Mouse (Mus musculus): Measurements from ENCODE around the gene Bcl3. TPM values are rescaled to one million over a fixed set of nuclear protein-coding genes. Genes with fewer than 3 reads are reported as not detected.

Gene Bcl3
- 173 and 280 TPM in 2 replicates for polyA plus RNA-seq (2012; ENCODE audit: low replicate concordance)

DNA sequence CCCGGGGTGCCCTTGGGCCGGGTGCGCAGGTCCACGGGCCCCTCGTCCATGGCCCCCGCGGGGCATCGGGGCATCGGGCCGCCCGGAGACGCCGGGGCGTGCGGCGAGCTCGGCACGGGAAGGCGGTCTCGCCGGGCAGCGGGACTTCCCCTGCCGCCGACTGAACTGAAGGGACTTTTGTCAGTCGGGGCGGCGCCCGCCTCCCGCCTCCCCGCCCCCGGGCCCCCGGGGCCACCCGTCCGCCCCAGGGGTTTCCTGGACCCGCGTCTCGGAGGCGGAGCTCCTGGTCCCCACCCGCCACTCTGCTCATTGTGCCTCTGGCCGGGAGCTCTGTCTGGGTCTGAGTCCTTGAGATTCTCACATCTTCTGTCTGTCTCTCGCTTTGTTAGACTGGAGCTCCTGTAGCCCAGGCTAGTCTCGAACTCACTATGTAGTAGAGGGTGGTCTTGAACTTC lies at the start of gene Bcl3:
TSS of gene Bcl3 (minus strand) at position 167 of the 455 bp plus-strand sequence.

DNA sequence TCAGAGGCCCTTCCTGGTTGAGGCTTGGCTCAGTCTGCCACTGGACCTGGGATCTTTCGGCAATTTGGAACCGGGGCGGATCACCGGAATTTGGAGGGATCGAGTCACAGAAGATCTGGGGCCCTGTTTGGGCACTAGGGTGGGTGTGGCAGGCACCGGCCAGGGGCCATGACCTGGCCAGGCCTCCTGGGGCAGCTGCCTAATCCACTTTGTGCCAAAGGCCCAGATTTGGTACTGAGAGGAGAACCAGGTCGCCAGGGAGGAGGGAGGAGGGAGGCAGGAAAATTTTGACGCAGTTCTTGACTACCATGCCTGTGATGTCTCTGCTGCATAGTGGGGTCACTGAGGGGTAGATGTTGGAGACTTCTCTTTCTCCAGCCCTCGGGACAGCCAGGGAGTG lies 38.6 kb upstream of the Bcl3 start, which contains the start of gene Ceacam16:
TSS of gene Ceacam16 (minus strand) at position 101 of the 400 bp plus-strand sequence.

DNA sequence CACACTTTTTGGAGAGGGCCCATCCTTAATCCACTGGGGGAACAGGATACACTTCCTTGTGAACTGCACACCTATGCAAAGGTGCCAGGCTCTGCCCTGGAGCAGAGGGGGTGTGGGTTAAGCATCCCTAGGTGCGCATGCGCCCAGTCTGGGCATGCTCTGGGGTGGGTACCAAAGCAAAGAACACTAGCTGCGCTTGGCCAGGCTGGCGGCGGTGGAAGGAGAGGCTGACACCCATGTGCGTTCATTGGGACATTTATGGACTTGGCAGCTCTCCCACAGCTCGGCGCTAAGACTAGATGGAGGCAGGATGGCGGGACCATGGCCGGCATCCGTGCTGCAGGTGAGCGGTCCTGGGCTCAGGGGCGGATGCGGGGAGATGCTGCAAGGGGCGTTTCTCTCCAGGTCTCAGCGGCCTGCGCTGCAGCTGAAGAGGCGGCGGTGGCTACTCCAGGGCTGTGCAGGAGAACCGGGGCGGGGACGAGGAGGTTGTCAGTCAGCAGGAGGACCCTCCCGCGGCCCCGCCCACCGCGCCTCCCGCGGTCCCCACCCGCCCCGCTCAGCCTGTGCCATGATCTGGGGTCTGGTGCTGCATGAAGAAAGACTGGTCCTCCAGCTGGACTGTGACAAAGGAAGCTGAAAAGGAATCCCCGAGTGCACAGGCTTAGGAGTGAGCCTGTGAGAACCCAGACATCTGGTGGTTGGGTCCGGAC lies 29.4 kb upstream of the Bcl3 start, which contains the start of gene Gm19345:
TSS of gene Gm19345 (plus strand) at position 146 of the 713 bp plus-strand sequence.

DNA sequence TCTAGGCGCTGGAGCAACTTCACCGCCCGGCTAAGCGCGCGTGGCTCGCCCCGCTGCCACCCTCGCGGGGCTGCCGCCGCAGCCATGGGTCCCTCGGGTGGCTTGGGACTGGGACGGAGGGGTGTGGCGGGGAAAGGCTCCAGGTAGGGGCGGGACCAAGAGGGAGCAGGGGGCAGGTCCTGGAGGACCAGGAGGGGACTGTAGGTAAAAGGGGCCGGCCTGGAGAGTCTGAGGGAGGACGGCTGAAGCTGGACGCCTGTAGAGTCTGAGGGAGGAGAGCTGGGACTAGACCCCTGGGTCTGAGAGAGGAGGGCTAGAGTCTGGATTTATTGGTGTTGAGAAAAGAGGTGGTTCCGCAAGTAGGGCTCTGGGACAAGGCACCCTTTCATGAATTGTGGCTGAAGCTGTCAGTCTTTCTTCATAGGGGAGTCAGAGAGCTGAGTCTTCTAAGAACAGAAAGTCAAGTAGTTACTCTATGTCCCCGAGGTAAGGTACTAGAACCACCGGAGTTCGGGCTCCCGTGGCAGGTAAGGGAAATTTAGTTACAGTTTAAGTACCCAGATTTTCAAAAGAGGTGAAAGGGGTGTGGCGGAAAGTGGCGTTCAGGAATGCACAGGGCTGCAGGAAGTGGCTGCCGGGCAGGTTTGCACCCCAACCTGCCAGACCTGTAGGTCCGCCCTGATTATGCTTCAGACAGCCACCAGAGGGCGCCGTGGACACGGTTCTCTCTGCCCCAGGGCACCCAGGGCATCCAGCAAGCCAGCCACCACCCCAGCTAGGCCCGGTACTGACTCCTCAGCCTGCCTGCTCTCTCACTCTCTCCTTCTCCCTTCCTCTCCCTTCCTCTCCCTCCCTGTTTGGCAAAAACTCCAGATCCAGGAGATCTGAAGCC lies 25.6 kb downstream of the Bcl3 start, which contains the start of gene Cblc:
TSS of gene Cblc (minus strand) at position 113 of the 892 bp plus-strand sequence.

DNA sequence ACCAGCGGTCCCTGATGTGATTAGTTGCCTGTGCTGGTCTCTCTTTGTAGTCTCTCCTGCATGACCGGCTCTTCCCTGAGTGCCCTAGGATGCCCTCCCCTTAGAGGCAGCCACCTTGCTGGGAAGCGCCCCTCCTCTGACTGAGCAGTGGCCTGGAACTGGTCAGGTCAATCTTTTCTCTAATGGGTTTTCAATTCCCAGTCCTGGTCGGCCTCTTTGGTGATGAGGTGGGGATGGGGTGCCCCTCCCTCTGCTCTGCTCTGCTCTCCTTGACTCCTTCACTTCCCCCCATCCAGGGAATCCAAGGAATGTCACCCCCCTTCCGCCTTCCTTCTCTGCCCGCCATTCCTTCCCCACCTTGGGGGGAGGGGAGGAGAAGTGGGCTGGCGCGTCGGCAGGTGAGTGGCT lies 51.6 kb downstream of the Bcl3 start, which contains the start of gene Bcam:
TSS of gene Bcam (minus strand) at position 33 of the 408 bp plus-strand sequence.

Other genes starting within 250 kb of the Bcl3 start
- gene Zfp296, start 245.5 kb downstream of the Bcl3 start, polyA plus RNA-seq (2012; ENCODE audit: low replicate concordance): 44.9 and 45.6 TPM in 2 replicates
- gene Gemin7, start 245.2 kb downstream of the Bcl3 start, polyA plus RNA-seq (2012; ENCODE audit: low replicate concordance): 63.4 and 92.7 TPM in 2 replicates
- 111 and 288 TPM in 2 replicates for gene Clasrp, start 218.3 kb downstream of the Bcl3 start, polyA plus RNA-seq (2012; ENCODE audit: low replicate concordance)
- gene Relb, start 193.3 kb downstream of the Bcl3 start, polyA plus RNA-seq (2012; ENCODE audit: low replicate concordance): 52.9 and 128 TPM in 2 replicates
- gene Clptm1, start 157.7 kb downstream of the Bcl3 start, polyA plus RNA-seq (2012; ENCODE audit: low replicate concordance): 105 and 205 TPM in 2 replicates
- gene Apoc2, start 144.8 kb downstream of the Bcl3 start, polyA plus RNA-seq (2012; ENCODE audit: low replicate concordance): 1.4 and 6.6 TPM in 2 replicates
- gene Gm44805, start 141.3 kb downstream of the Bcl3 start, polyA plus RNA-seq (2012; ENCODE audit: low replicate concordance): 2.7 TPM in 1 of 2 replicates, not detected in the other
- 0.61 TPM in 1 of 2 replicates, not detected in the other for gene Apoc4, start 141.3 kb downstream of the Bcl3 start, polyA plus RNA-seq (2012; ENCODE audit: low replicate concordance)
- 0.67 and 8.3 TPM in 2 replicates for gene Apoc1, start 130.1 kb downstream of the Bcl3 start, polyA plus RNA-seq (2012; ENCODE audit: low replicate concordance)
- 752 and 1,634 TPM in 2 replicates for gene Apoe, start 123.6 kb downstream of the Bcl3 start, polyA plus RNA-seq (2012; ENCODE audit: low replicate concordance)
- gene Tomm40, start 107.3 kb downstream of the Bcl3 start, polyA plus RNA-seq (2012; ENCODE audit: low replicate concordance): 85.0 and 96.7 TPM in 2 replicates
- gene Nectin2, start 72.3 kb downstream of the Bcl3 start, polyA plus RNA-seq (2012; ENCODE audit: low replicate concordance): 1.8 and 3.7 TPM in 2 replicates
- gene Bcam, start 51.8 kb downstream of the Bcl3 start, polyA plus RNA-seq (2012; ENCODE audit: low replicate concordance): 3.2 and 3.8 TPM in 2 replicates
- gene Cblc, start 26.0 kb downstream of the Bcl3 start, polyA plus RNA-seq (2012; ENCODE audit: low replicate concordance): 1.9 and 5.6 TPM in 2 replicates
- 0.61 TPM in 1 of 2 replicates, not detected in the other for gene Gm19345, start 29.2 kb upstream of the Bcl3 start, polyA plus RNA-seq (2012; ENCODE audit: low replicate concordance)
- gene Ceacam16, start 38.5 kb upstream of the Bcl3 start, polyA plus RNA-seq (2012; ENCODE audit: low replicate concordance): 24.7 and 81.2 TPM in 2 replicates
- gene Ceacam19, start 65.2 kb upstream of the Bcl3 start, polyA plus RNA-seq (2012; ENCODE audit: low replicate concordance): 0.17 and 0.21 TPM in 2 replicates
- 2.9 and 3.6 TPM in 2 replicates for gene Pvr, start 98.4 kb upstream of the Bcl3 start, polyA plus RNA-seq (2012; ENCODE audit: low replicate concordance)
- gene Igsf23, start 128.0 kb upstream of the Bcl3 start, polyA plus RNA-seq (2012; ENCODE audit: low replicate concordance): 0.71 and 3.1 TPM in 2 replicates
- gene Ceacam20, start 142.6 kb upstream of the Bcl3 start, polyA plus RNA-seq (2012; ENCODE audit: low replicate concordance): not detected in 2 replicates
- not detected in 2 replicates for gene Nlrp9b, start 168.7 kb upstream of the Bcl3 start, polyA plus RNA-seq (2012; ENCODE audit: low replicate concordance)